Mouse (Mus musculus): ENCODE data around the gene Pip4k2c.
"Not testable (repeated sequence)": the region's sequence is repeated elsewhere in the genome, so short reads cannot be mapped to it uniquely, and the experiment has no call there.

Gene Pip4k2c

DNA sequence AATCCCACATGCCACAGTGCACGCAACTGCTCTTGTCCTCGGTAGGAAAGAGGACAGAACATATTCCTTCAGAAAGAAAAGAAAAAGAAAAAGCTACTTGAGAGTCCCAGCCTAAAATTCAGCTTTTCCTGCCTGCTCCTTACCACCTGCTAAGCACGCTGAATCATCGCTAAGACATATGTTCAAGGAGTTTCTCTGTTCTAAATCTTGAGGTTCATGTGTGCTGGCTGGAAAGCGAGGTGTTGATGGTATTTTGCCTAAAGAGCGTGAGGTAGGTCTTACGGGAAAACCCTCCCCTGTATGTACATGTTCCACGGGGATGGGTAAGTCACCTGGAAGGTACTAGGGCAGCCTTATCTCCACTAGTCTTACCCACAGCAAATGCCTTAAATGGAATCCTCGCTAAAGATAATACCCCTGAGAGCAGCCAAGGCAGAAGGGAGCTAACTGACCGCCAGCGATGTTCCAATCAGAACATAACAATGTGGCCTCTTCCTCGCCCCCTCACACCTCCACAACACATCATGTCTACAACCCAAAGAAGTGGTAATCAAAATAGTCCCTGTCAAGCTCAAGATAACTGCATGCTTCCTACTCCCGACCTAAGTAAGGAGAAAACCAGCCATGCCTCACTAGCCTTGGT is 1.3 kb downstream of the Pip4k2c start:
- no peak for DNase-seq (ENCODE audit: low spot score in 2 of 2)

DNA sequence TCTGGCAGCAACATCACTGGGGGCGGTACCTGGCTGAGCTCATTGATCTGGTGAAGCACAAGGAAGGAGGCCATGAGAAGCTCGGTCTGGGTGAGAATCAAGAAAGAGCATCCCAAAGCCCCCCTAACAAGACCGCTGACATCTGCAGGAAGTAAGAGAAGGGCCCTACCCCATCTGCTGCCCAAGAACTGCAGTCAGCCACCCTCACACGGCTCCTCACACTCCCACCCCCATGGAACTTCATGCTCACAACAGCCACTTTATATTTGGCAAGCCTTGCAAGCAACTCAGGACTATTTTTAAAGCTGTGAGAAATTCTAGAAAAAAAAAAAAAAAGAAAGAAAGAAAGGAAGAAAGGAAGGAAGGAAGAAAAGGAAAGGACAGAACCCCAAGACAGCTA is 2.5 kb downstream of the Pip4k2c start:
- no peak for DNase-seq (ENCODE audit: low spot score in 2 of 2)

DNA sequence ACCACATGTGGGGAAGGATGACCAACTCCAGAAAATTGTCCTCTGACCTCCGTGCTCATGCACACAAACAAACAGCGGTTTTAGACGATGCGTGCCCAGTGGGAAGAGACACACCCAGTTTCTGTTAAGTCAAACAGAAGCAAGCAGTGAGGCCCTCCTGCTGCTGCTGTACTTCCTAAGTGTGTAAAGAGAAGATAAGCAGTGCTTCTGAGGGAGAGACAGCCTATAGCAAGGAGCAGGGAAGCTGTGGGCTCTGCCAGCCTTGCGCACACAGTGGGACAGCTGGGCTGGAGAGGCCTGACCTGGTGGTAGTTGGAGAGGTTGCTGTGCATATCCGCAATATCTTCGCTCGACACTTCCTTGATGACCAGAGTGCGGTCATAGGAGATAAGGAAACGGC is 6.0 kb downstream of the Pip4k2c start:
- no peak for DNase-seq (ENCODE audit: low spot score in 2 of 2)

DNA sequence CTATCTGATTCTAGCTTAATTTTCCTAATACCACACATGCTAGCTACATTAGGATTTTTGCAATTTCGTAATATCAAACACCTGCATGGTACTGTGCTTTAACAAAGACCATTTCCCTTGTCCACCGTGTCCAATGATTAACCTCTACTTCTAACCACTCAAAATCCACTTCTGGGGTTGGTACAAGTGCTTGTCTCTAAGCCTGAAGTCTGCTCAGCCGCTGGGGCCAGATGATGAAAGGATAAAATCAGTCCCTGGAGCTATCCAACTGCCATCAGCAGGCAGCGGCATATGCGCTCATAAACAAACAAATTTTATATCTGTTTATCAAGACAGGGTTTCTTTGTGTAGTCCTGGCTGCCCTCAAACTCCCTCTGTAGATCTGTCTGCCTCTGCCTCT is 6.8 kb downstream of the Pip4k2c start:
- DNase-seq (ENCODE audit: low spot score in 2 of 2), result no peak

DNA sequence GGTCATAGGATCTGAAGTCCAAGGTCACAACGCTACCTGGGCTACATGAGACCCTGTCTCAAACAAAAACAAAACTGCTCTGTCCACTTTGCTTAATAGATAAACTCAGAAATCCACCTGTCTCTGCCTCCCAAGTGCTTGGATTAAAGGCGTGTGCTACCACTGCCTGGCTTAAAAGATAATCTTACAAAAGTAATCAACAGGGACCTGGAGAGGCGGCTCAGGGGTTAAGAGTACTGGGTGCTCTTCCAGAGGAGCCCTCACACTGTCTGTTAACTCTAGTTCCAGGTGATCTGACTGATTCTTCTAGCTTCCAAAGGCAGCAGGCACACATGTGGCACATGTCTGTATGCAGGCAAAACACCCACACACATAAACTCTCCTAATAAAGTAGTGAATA is 8.3 kb downstream of the Pip4k2c start:
- DNase-seq (ENCODE audit: low spot score in 2 of 2), result no peak

DNA sequence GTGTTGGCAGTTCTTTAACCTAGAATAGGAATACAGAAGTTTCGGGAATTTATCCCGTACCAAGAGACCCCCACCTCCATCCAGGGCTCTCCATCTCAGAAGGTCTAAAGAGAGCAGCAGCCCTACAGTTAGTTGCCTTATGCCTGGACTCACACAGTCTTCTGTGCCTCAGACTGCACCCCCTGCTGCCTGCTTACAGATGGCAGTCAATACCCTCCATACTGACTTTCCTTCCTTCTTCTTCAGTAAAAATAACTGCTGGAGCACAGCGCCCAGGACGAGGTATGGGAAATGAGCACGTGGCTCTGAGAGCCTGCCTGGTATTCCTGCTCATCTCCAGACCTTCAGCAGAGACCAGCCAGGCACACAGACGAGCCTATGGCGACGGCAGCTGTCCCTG is 11.1 kb downstream of the Pip4k2c start:
- no peak for DNase-seq (ENCODE audit: low spot score in 2 of 2)

DNA sequence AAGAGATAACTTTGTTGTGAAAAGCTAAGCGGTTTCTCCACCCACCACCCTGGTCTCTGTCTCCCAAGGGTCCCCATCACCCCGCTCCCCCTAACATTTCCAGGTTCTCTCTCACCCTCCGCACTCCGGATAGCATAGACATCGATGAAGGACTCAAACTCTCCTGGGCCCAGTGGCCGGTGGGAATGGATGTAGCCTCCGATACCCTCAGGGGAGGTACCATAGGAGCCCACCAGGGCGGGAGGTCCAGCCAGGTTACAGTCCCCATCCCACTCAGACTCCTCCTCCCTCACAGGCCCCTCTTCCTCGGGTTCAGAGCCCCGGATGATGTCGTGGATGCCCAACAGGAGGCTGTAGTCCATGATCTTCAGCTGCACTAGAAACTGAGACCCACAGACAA is 11.9 kb downstream of the Pip4k2c start:
- DNase-seq (ENCODE audit: low spot score in 2 of 2), result no peak

DNA sequence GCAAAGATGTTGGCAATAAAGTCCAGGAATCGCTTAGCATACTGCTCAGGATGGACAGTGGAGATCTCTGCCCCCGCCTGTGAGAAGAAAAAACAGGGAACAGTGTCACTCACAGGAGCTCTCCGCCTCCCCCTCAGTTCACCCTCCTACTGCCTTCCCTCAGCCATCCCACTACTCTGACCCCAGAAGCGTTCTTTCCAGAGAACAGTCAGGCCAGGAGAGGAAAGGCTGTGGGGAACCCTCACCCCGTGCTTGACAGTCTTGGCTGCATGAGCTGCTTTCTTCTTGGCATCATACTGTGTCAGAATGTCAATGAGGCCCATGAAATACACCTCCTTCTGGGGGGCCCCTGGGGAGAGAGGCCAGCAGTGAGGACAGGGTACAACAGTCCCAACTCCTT is 12.3 kb downstream of the Pip4k2c start:
- no peak for DNase-seq (ENCODE audit: low spot score in 2 of 2)

DNA sequence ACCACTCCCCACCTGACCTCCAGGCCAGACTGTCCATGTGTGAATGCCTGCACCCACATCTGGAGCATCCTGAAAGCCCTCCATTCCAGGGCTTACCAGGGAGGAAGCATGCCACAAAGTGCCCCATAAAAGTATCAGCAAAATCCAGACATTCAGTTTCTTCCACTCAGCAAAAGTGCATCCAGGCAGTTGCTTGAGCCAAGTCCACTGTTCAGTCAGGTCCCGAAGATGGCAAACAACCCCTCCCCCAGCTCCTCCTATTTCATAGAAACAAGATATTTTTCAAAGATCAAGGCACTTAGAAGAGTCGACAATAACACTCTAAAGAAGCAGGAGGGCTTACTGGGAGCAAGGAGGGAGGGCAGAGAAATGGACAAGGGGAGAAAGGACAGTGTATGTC is 12.9 kb downstream of the Pip4k2c start:
- no peak for DNase-seq (ENCODE audit: low spot score in 2 of 2)

DNA sequence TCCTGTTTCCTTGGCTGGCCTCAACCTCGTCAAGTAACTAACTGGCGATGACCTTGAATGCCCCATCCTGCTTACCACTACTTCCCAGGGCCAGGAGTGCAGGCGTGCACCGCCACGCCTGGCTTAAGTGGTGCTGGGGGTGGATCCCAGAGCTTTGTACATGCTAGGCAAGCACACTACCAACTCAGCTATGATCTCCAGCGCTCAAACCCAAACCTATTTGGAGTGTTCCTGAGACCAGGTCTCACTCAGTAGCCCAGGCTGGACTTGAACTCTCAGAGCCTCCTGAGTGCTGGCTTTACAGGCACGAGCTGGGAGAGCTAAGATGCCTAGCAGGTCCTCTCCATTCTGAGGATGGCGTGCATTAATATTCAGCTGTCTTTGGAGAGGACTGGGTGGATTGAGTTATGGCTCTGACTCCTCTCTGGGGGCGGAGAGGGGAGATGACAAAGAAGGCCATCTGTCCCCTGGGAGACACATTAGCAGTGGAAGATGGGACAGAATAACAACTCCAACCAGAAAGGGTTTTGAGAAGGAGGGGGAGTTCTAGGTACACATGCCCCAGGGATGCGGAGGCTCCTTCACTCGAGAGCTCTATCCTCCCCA is 13.8 kb downstream of the Pip4k2c start:
- no peak for DNase-seq (ENCODE audit: low spot score in 2 of 2)

DNA sequence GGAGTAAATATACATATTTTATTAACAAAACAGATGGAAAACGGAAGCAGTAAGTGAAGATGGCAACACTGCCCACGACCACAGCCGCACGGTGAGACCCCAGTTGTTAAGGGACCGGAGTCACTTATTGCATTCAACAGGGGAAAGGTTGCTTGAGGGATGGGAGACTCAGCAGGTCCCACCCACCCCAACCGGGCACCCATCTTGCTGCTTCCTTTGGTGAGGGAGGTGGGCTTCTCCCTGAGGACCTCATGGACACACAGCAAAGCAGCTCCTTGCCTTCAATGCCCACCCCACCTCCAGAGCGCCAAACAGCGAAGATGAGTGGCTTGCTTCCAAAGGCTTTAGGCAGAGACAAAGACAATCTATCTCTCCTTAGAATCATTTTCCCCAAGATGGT is 14.3 kb downstream of the Pip4k2c start:
- DNase-seq (ENCODE audit: low spot score in 2 of 2), result no peak

DNA sequence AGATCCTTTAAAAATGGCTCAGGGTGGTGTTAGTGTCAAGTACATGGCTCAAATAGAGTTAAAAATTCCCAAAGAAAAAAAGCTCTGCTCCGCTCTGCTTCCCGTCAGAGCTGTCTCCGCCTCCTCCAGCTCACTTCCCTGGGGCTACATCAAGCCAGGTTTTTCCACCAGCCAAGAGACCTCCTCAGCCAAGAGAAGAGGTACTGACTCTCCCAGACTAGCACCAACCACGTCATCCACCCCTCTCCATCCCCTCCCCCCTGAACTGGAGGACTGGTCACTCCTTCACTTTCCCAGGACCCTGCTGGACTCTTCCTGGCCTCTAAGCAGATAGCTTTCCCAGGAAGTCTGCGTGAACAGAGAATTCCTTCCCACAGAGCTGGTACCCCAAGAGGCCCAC is 15.0 kb downstream of the Pip4k2c start:
- peak; percentile 65 to 69 for DNase-seq (ENCODE audit: low spot score in 2 of 2)

DNA sequence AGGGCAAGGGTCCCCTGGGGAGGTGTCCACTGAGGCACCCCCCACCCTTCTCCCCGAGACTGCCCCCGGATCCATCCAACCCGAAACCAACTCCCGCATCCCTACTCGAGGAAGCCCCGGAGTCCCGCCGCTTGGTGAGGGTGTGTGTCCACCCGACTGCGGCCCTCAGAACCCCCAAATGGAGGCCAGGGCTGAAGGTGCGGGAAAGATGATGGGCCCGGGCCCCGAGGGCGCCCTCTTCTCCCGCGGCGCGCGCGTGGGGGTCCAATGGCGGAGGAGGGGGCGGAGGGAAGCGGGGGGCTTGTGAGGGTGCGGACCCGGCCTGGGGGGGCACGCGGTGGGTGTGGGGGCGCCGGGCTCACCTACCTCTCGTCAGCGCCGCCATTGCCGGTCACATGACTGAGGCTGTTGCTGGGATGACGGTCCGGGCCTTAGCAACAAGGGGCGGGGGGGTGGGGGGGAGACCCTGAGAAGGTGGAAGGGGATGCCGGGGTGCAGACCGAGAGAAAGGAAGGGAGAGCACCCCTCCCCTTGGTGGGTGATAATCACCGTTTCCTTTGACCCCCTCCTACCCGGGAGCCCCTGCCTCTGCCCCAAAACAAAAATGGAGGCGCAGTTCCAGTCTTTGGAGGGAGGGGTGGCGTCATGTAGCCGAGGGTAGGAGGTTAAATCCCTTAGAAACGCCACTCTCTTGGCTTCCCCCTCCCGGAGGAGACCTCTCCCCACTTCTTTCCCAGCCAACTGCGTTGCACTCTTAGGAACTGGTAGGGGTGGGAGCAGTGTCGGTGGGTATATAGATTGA is 15.9 kb downstream of the Pip4k2c start, which contains the start of gene Dtx3:
Gene Dtx3 (minus strand): TSS at position 401 of the 802 bp plus-strand sequence.
- peak in 1 of 2 experiments; percentile 44 for DNase-seq (ENCODE audit: low spot score in 2 of 2)

DNA sequence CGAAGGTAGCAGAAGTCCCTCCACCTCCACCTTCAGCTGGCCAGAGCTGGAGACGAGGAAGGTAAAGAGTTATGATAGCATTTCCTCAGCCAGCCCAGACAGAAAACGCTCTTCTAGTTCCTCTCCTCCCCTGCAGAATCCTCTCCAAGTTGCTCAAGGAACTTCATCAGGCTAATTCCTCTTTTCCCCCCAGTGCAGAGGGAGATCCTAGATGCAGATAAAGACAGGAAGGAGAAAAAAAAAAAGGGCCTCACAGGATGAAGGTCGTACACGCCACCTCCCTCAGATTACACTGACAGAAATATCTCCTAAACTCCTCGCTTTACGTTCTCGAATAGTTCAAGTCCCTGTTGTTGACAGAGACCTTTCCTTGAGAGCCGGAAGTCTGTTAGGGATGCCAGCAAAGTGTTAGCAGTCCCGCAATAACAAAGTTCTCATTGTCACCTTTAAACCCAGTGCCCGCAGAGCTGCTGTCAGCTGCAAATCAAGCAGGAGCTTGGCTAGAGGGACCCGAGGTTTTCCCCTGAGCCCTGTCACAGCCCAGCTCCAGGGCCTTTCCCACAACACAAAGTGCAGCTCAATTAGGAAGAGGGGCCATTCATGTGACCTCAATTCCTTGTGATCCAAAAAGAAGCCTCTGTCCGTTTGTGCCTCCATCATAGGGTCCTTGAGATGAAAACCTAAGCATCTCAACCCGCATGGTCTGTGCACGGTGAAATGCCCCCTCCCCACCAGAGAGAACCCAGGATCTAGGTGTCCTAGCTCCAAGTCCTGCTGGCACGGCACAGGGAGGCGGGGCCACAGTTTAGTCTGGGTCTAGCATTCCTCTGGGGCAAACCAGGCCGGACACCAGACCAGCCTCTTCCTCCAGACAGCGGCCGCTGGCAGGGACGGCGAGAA is 16.7 kb downstream of the Pip4k2c start:
- peak; percentile 49 to 64 for DNase-seq (ENCODE audit: low spot score in 2 of 2)

DNA sequence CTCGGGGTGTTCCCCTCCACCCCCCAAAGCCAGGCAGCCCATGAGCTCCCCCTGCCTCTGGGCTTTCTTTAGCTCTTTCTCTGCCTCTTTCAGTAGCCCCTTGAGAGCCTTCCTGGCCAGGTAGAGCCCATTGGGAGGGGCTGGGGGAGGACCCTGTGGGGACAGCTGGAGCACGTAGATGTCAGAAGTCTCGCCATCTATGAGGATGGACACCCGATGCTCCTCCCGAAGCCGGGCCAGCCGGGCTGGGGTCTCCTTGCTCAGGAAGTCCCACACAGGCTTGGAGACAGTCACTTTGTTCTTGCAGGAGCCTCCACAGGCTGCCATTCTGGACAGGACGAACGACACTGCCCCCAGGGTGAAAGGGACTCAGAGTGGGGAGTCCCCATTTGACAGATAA is 18.4 kb downstream of the Pip4k2c start:
- peak in 1 of 2 experiments; percentile 2 for DNase-seq (ENCODE audit: low spot score in 2 of 2)

DNA sequence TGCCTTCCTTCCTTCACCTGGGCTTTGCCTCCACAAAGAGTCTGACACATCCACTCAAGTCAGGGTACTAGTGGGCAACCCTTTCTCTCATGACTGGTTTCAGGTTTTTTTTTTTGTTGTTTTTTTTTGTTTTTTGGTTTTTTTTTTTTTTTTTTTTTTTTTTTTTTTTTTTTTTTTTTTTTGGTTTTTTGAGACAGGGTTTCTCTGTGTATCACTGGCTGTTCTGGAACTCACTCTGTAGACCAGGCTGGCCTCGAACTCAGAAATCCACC is 19.4 kb downstream of the Pip4k2c start:
- not testable (repeated sequence) for DNase-seq (ENCODE audit: low spot score in 2 of 2)

DNA sequence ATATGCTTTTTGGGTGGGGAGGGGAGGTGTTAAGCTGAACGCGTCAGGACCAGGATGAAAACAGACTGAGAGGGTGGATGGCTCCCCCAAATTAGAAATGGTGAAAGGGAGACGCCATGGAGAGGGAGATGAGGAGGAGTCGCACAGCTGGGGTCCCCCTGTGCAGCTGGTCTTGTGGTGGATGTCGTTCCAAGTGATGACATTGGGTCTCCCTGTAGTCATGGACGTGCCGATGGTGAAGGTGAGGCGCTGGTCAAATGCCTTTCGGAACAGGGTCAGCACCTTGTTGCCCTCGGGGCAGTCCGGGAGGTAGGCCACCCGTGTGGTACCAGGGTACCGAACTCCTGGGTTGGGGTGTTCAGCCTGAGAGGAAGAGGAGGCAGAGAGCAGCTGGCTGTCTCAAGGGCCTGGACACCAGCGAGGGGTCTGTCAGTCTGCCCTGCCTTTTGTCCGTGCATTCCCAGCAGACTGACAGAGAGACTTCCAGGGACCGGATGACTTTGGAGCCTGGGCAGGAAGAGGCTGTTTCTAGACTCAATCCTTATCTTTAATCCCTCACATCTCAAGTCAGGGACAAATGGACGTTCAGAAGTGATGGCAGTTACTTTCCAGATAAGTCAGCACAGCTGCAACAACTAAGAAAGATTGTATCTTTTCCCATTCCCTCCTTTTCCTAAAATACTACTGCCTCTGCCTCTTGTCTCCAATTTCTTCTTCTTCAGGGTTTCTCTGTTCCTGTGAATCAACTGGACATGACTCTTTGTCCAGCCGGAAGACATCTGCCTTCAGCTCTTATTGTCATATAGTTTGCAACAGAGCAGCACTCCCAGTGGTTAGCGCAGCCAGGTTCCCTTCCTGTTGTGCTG is 20.0 kb downstream of the Pip4k2c start:
- peak in 1 of 2 experiments; percentile 8 for DNase-seq (ENCODE audit: low spot score in 2 of 2)

DNA sequence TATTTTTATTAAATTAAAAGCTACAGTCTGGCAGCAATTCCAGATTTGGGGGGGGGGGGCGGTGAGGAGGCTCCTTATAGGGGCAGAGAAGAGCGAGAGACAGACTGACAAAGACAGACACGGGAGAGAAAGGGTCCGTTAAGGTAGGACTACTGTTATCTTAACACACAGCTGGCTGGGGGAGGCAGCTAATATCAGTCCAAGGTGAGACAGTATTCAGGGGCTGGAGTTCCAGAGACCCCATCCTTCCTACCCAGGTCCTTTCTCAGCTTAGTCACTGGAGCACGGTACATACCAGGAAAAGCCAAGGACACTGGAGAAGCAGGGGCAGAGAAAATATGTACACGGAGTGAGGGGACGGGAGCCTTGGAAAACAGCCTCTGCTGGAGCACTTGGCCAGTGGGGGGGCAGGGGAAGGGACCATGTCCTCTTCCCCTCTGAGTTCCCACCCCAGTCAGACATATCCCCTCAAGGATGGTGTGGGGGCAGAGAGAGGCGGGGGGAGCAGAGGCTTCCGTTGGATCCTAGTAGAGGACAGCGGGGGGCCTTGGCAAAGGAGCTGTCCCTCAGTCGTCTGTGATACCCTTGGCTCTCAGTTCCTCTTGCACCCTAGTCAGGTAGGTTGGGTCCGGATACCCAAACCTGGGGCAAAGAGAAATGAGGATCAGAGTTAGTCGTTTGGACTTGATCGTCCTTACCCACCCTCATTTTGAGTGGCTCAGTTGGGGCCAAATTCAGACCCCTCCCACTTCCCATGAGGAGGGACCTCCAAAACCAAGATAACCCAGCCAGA is 20.8 kb downstream of the Pip4k2c start:
- peak in 1 of 2 experiments; percentile 5 for DNase-seq (ENCODE audit: low spot score in 2 of 2)

DNA sequence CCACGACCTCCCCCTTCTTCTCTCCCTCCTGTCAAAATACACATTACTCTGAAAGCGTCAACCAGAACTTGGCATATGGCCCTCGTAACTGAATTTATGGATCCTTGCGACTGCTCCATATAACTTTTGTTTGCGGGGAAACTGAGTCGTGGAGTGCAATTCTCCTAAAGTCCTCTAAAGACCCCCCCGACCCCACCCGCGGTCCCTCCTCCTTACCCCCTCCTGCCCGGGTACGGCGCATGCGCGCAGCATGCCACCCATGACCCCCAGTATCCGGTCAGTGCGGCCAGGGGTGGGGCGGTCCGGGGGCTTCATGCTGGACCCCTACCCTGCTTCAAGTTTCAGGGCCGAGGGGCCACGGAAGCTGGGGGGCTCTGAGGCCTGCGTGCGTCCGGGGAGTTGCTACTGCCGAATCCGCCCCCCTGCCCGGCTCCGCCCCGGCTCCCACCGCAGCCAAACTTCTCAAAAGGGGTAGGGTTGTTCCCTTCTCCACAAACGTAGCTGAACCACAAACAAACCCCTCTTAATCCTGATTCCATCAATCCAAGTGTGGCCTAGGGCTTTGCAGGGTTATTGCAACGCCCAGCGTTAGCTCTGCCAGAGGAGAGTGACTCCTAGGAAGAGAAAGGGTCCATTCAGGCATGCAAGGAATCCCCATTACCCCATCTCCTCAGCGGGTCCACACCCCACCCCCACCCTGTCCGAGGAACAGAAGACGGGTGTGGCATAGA is 21.6 kb downstream of the Pip4k2c start, which contains the start of gene Arhgef25:
Gene Arhgef25 (minus strand): TSS at position 433 of the 731 bp plus-strand sequence.
- no peak for DNase-seq (ENCODE audit: low spot score in 2 of 2)
